Mouse (Mus musculus) gastrocnemius, postnatal 10 days (tissue): ENCODE results near the gene Pdss2. TPM values are rescaled to one million over a fixed set of nuclear protein-coding genes. Genes with fewer than 3 reads are reported as not detected.

ENCODE experiments used
- DNase-seq: peaks from one replicate; pipeline ENCODE4 v3.0.0; 2021; ENCODE audit warnings: mixed read lengths
- total RNA-seq, 2 experiments: library from RNA; stranded (reverse); gene quantifications; 2 replicates each; pipeline ENCODE4 v1.2.3; 2021

Gene Pdss2
- total RNA-seq, 2 experiments from 2014 or later = 17.9 to 21.9 TPM

GRCm38 (mm10) chr10:43440981-43441740, 219.9 kb downstream of the Pdss2 start:
- no peak for DNase-seq

GRCm38 (mm10) chr10:43448656-43449055, 227.4 kb downstream of the Pdss2 start:
- DNase-seq = no peak

GRCm38 (mm10) chr10:43451848-43452662, 230.8 kb downstream of the Pdss2 start:
- DNase-seq = peak; percentile 64

GRCm38 (mm10) chr10:43452663-43452996, 231.3 kb downstream of the Pdss2 start:
- DNase-seq = no peak

- DNase-seq = no peak
These were observed 232.9 kb downstream of the Pdss2 start for GRCm38 (mm10) chr10:43454219-43454618.

GRCm38 (mm10) chr10:43454671-43455070, 233.4 kb downstream of the Pdss2 start:
- DNase-seq = no peak

GRCm38 (mm10) chr10:43462821-43463220, 241.5 kb downstream of the Pdss2 start:
- DNase-seq = no peak

GRCm38 (mm10) chr10:43463227-43463626, 241.9 kb downstream of the Pdss2 start:
- DNase-seq = no peak

- DNase-seq = no peak
These were observed 244.9 kb downstream of the Pdss2 start for GRCm38 (mm10) chr10:43466223-43466622.

GRCm38 (mm10) chr10:43467659-43468058, 246.4 kb downstream of the Pdss2 start:
- DNase-seq = no peak

- no peak for DNase-seq
These were observed 247.0 kb downstream of the Pdss2 start for GRCm38 (mm10) chr10:43468293-43468692.

GRCm38 (mm10) chr10:43475376-43475775, 254.1 kb downstream of the Pdss2 start:
- DNase-seq = peak; percentile 34

- DNase-seq = no peak
These were observed 256.2 kb downstream of the Pdss2 start for GRCm38 (mm10) chr10:43477459-43477858.

GRCm38 (mm10) chr10:43477865-43478681, 256.8 kb downstream of the Pdss2 start:
- peak; percentile 54 for DNase-seq

- peak; percentile 65 for DNase-seq
These were observed 257.6 kb downstream of the Pdss2 start, which contains the start of gene Bend3 for GRCm38 (mm10) chr10:43478751-43479435. Gene Bend3, plus strand, starts transcription at chr10:43478831.

- DNase-seq = peak; percentile 91
These were observed 258.3 kb downstream of the Pdss2 start for GRCm38 (mm10) chr10:43479436-43480157.

GRCm38 (mm10) chr10:43480227-43480849, 259.1 kb downstream of the Pdss2 start:
- no peak for DNase-seq

GRCm38 (mm10) chr10:43481179-43481578, 259.9 kb downstream of the Pdss2 start:
- no peak for DNase-seq

- no peak for DNase-seq
These were observed 260.7 kb downstream of the Pdss2 start for GRCm38 (mm10) chr10:43482021-43482420.

GRCm38 (mm10) chr10:43483426-43483995, 262.2 kb downstream of the Pdss2 start:
- DNase-seq = peak; percentile 44
